Mouse (Mus musculus) kidney, adult 2 months (tissue): ENCODE data around the gene Trak2.

ENCODE experiments used
- CTCF ChIP-seq: fragments of 200-500 bp; conservative IDR thresholded peaks from 2 replicates; pipeline ENCODE4 v1.5.1; 2011; ENCODE audit warnings: low read depth, mild to moderate bottlenecking, control low read depth, low read length, moderate library complexity, mixed read lengths; ENCODE audit not compliant: insufficient read depth, insufficient read length
- POLR2A ChIP-seq: fragments of 200-500 bp; IDR thresholded peaks from one replicate; pipeline ENCODE4 v1.6.1; 2011; ENCODE audit warnings: low read depth, low read length, control low read depth

DNA sequence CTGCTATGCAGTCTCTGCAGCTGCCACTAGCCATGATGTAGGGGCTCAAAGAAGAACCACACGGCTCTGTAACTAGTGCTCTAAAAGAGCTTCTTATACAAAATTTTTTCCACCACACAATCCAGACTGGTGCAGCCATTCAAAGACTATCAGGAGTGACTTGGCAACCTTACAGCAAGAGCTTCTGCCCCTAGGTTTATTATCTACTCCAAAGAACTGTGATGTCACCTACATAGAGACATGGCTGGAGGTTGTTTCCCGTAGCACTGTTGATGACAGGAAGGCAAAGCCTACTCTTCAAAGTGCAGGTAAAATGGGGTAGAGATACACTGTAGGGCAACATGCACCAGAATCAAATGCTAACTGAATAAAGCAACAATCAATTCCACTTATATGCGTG, 17.5 kb downstream of the Trak2 start:
- TF ChIP-seq CTCF = no peak
- TF ChIP-seq POLR2A = no peak
